Mouse (Mus musculus): ENCODE measurements at regions not wholly inside any gene's neighbourhood (a gene's known extent, or its start where the extent isn't known, plus 50 kb on each side); places are given as distances from the start of the nearest gene placed in this dataset.

GRCm38 (mm10) chr13:116410682-116411081 is 101.2 kb upstream of the Isl1 start:
- Histone ChIP-seq H3K4me1 (ENCODE audit: control insufficient read depth, insufficient read depth, low read length) (no peaks in the 10 kb centered on the region), H3K27ac (ENCODE audit: insufficient read depth, low read length) (no peak overlapping the region), H3K4me3 (replicated peaks; ENCODE audit: insufficient read depth, low read depth, low read length) (no peak overlapping the region), H3K27me3 (ENCODE audit: control insufficient read depth, insufficient read depth, low read length) (no peaks in the 10 kb centered on the region)
- WGBS, result 77% methylated on average over 5 of the region's 5 CpGs
- no peak for DNase-seq
- TF ChIP-seq CTCF (IDR thresholded peaks at IDR 0.05; ENCODE audit: borderline replicate concordance, insufficient read depth, low read depth, low read length) (no peak), POLR2A (IDR thresholded peaks at IDR 0.05; ENCODE audit: borderline replicate concordance, insufficient read depth, low read length) (no peak)
